Mouse (Mus musculus): ENCODE data around the gene Fam90a1a. TPM values are rescaled to one million over a fixed set of nuclear protein-coding genes. Genes with fewer than 3 reads are reported as not detected.

The Fam90a1a gene
- polyA plus RNA-seq, 2 experiments = not detected

DNA sequence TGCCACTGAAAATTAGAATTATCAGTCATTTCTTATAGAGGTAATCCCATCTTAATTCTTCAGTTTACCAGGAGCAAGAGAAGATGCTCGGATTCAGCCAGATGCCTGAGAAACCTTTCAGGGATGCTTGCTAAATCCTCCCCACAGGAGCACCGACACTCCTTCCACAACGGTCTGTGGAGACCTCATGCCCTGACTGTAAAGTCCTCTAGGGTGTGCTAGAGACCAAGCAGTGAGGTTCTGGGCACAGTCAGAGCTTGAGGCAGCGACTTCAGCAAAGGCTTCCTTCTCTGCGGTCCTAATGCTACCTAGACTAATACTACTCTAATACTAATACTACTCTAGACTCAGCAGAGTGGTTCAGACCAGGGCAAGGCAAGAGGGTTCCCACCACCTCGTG lies 33.7 kb downstream of the Fam90a1a start:
- ATAC-seq (ENCODE audit: insufficient read depth) = no peak
- WGBS (ENCODE audit: insufficient replicate concordance) = 32% methylated on average over 6 of the region's 6 CpGs
- Histone ChIP-seq H3K9me3 (ENCODE audit: control insufficient read depth, low read length) (no peaks in the 10 kb centered on the region), H3K4me1 (replicated peaks; ENCODE audit: control insufficient read depth in 2 of 2, insufficient read depth in 2 of 2, low read length in 1 of 2) (no peaks in the 10 kb centered on the region), H3K4me3 (ENCODE audit: insufficient read depth in 1 of 2, low read depth in 2 of 2, low read length in 2 of 2) (no peak overlapping the region), H3K4me2 (ENCODE audit: low read depth) (no peak overlapping the region), H3K36me3 (replicated peaks; ENCODE audit: control insufficient read depth, insufficient read depth, low read depth) (peaks cover 2% of the 10 kb centered on the region; the same call in 1 of the 2 replicates), H3K9ac (replicated peaks) (no peak overlapping the region), H3K27me3 (ENCODE audit: control insufficient read depth, insufficient read depth, low read length) (no peaks in the 10 kb centered on the region), H3K27ac (no peak overlapping the region)
- peak in 1 of 3 experiments; percentile 1 for DNase-seq (ENCODE audit: low read depth in 3 of 3, low spot score in 3 of 3)
- TF ChIP-seq CTCF (IDR thresholded peaks at IDR 0.05; ENCODE audit: low read depth) = peak; percentile 70
- no peak for TF ChIP-seq EP300 (IDR thresholded peaks at IDR 0.05; ENCODE audit: low read depth)

DNA sequence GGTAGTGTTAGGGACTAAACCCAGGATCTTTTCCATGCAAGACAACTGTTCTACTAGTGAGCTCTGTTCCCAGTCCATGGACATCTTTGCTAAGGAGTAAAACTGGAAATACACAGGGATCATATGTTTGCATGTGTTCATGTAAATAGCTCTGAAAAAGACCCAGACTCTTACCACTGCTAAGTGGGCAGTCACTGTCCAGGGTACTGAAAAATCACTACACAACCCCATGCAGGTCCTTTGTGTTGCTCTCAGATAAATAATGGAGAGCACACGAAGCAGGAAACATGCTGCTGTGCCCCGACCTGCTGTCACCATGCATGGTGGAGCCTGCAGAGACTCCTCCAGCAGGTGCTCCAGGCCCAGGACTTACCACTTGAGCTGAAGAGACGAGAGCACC lies 36.7 kb downstream of the Fam90a1a start:
- no peak overlapping the region for H3K4me3 ChIP-seq (ENCODE audit: insufficient read depth in 1 of 2, low read depth in 2 of 2, low read length in 2 of 2)
- TF ChIP-seq CTCF (IDR thresholded peaks at IDR 0.05; ENCODE audit: low read depth) = no peak
- no peak for TF ChIP-seq EP300 (IDR thresholded peaks at IDR 0.05; ENCODE audit: low read depth)
- no peak overlapping the region for H3K4me2 ChIP-seq (ENCODE audit: low read depth)
- no peak for ATAC-seq (ENCODE audit: insufficient read depth)
- WGBS (ENCODE audit: insufficient replicate concordance) = 39% methylated on average over 3 of the region's 3 CpGs
- H3K27ac ChIP-seq = no peak overlapping the region
- H3K9me3 ChIP-seq (ENCODE audit: control insufficient read depth, low read length) = no peaks in the 10 kb centered on the region
- H3K9ac ChIP-seq (replicated peaks) = no peak overlapping the region
- no peaks in the 10 kb centered on the region for H3K4me1 ChIP-seq (replicated peaks; ENCODE audit: control insufficient read depth in 2 of 2, insufficient read depth in 2 of 2, low read length in 1 of 2)
- no peaks in the 10 kb centered on the region for H3K27me3 ChIP-seq (ENCODE audit: control insufficient read depth, insufficient read depth, low read length)
- DNase-seq (ENCODE audit: low read depth in 3 of 3, low spot score in 3 of 3) = no peak
- H3K36me3 ChIP-seq (replicated peaks; ENCODE audit: control insufficient read depth, insufficient read depth, low read depth) = peaks cover 17% of the 10 kb centered on the region

DNA sequence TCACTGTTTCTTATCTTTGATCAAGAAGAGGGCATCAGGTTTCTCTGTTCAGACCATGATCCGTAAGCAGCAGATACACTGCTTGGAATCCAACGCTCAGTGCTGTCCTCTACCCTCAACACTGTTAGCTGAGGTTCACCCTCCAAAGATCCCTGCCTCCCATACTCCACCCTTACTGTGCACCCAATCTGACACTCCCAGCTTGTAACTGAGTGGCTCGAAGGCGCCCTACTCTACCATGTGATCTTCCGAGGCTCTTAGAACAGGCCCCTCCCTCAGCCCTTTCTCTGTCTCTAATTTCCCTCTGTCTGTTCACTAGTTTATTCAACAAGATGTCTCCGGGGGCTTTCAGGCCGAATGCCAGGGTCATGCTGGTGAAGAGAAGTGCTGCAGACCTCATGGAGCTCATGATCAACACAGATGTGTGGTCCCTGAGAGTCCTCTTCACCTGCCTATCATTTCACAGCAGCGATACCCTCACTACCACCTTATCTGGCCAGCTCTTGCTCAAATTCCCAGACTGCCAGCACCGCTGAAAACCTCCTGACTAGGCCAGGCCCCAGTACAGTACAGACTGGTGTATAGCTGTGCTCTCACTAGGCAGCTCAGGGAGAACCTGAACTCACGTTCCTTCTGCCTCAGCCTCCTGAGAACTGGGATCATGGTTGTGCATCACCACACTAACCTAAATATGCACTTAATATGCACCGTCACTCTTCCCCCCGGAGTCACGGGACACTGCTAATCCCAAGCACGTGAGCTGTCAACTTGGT lies 46.4 kb downstream of the Fam90a1a start:
- DNase-seq (ENCODE audit: low read depth in 3 of 3, low spot score in 3 of 3) (no peak), ATAC-seq (ENCODE audit: insufficient read depth) (no peak; the same call in 1 of the 2 replicates)
- Histone ChIP-seq H3K9ac (replicated peaks) (no peak overlapping the region), H3K4me1 (replicated peaks; ENCODE audit: control insufficient read depth in 2 of 2, insufficient read depth in 2 of 2, low read length in 1 of 2) (no peaks in the 10 kb centered on the region), H3K4me3 (ENCODE audit: insufficient read depth in 1 of 2, low read depth in 2 of 2, low read length in 2 of 2) (no peak overlapping the region), H3K4me2 (ENCODE audit: low read depth) (no peak overlapping the region), H3K27me3 (ENCODE audit: control insufficient read depth, insufficient read depth, low read length) (no peaks in the 10 kb centered on the region), H3K36me3 (replicated peaks; ENCODE audit: control insufficient read depth, insufficient read depth, low read depth) (peaks cover 16% of the 10 kb centered on the region; the same call in 1 of the 2 replicates), H3K27ac (no peak overlapping the region), H3K9me3 (ENCODE audit: control insufficient read depth, low read length) (no peaks in the 10 kb centered on the region)
- TF ChIP-seq EP300 (IDR thresholded peaks at IDR 0.05; ENCODE audit: low read depth) (no peak), CTCF (IDR thresholded peaks at IDR 0.05; ENCODE audit: low read depth) (no peak)
- WGBS (ENCODE audit: insufficient replicate concordance) = 73% methylated on average over 14 of the region's 14 CpGs

DNA sequence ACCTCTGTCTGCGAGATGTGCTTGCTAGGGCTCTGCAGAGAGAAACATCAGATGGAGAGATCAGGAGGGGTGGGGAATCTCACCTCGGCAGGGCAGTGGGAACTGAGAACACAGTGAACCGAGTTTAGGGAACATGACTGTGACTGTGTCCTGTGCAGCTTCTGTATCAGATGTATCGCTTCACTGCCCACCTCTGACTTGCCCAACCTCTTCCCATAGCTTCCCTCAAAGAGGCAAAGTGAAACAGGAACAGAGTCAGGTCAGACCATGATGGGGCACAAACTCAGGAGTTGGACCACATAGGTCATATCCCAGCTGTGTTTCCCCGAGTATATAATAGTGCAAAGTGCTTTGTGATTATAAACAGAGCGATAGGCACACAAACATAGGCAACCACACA lies 47.9 kb downstream of the Fam90a1a start:
- Histone ChIP-seq H3K9me3 (ENCODE audit: control insufficient read depth, low read length) (no peaks in the 10 kb centered on the region), H3K27me3 (ENCODE audit: control insufficient read depth, insufficient read depth, low read length) (no peaks in the 10 kb centered on the region), H3K36me3 (replicated peaks; ENCODE audit: control insufficient read depth, insufficient read depth, low read depth) (peaks cover 29% of the 10 kb centered on the region), H3K4me1 (replicated peaks; ENCODE audit: control insufficient read depth in 2 of 2, insufficient read depth in 2 of 2, low read length in 1 of 2) (no peaks in the 10 kb centered on the region), H3K27ac (no peak overlapping the region), H3K4me2 (ENCODE audit: low read depth) (no peak overlapping the region), H3K9ac (replicated peaks) (no peak overlapping the region), H3K4me3 (ENCODE audit: insufficient read depth in 1 of 2, low read depth in 2 of 2, low read length in 2 of 2) (no peak overlapping the region)
- DNase-seq (ENCODE audit: low read depth in 3 of 3, low spot score in 3 of 3) (no peak), ATAC-seq (ENCODE audit: insufficient read depth) (no peak)
- no peak for TF ChIP-seq EP300 (IDR thresholded peaks at IDR 0.05; ENCODE audit: low read depth)
- TF ChIP-seq CTCF (IDR thresholded peaks at IDR 0.05; ENCODE audit: low read depth) = no peak
- 66% methylated on average over 6 of the region's 6 CpGs for WGBS (ENCODE audit: insufficient replicate concordance)

DNA sequence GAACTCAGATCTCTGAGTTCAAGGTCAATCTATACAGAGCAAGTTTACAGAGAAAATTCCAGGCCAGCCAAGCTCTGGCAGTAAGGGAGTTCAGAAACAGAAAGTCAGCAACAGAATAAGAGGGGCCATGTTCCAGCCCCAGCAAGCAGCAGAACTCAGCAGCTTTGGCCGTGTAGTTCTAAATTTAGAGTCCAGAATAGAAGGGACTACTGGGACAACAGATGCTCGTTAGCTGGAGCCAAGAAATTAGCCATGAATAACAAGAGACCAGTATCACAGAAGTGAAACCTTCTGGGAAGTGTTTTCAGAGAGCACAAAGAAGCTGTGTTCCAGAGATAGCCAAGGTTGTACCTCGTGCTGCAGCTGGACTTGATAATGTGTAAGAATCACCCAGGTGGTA lies 50.9 kb downstream of the Fam90a1a start:
- peaks cover 42% of the 10 kb centered on the region for H3K36me3 ChIP-seq (replicated peaks; ENCODE audit: control insufficient read depth, insufficient read depth, low read depth)

More for the DNA sequence above, 50.9 kb downstream of the Fam90a1a start:
- Histone ChIP-seq H3K4me3 (ENCODE audit: insufficient read depth in 1 of 2, low read depth in 2 of 2, low read length in 2 of 2) (no peak overlapping the region), H3K9ac (replicated peaks) (no peak overlapping the region), H3K4me1 (replicated peaks; ENCODE audit: control insufficient read depth in 2 of 2, insufficient read depth in 2 of 2, low read length in 1 of 2) (no peaks in the 10 kb centered on the region), H3K4me2 (ENCODE audit: low read depth) (no peak overlapping the region), H3K9me3 (ENCODE audit: control insufficient read depth, low read length) (no peaks in the 10 kb centered on the region), H3K27ac (no peak overlapping the region), H3K27me3 (ENCODE audit: control insufficient read depth, insufficient read depth, low read length) (no peaks in the 10 kb centered on the region)
- ATAC-seq (ENCODE audit: insufficient read depth) = no peak
- TF ChIP-seq CTCF (IDR thresholded peaks at IDR 0.05; ENCODE audit: low read depth) = no peak
- no peak for TF ChIP-seq EP300 (IDR thresholded peaks at IDR 0.05; ENCODE audit: low read depth)
- WGBS (ENCODE audit: insufficient replicate concordance) = 55% methylated on average over 3 of the region's 3 CpGs
- DNase-seq (ENCODE audit: low read depth in 3 of 3, low spot score in 3 of 3) = no peak
